Mouse (Mus musculus): Measurements from ENCODE around the gene Defb20.

DNA sequence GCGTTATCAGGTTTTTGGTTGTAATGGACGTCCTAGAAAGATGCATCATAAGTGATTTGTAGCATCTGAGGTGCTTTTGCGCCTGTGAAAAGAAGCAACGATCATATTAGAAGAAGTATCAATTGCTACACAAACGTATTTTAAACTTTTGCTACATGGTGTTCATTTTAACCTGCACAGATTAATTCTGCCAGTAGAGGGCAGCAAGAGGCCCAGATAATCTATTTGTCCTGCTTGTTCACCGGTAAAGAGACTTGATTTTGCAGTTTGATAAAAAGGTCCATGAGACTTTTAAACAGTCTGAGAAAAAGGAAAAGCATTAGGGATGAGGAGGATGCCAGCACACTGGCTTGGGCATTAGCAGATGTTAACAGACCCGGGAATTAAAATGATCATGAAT is 5.9 kb upstream of the Defb20 start:
- TF ChIP-seq CTCF (IDR thresholded peaks at IDR 0.05; ENCODE audit: low read depth) = peak; percentile 75
- no peak for TF ChIP-seq EP300 (IDR thresholded peaks at IDR 0.05; ENCODE audit: low read depth)
